Mouse (Mus musculus): ENCODE data around the gene Col4a1. TPM values are rescaled to one million over a fixed set of nuclear protein-coding genes. Genes with fewer than 3 reads are reported as not detected.

The Col4a1 gene
- polyA plus RNA-seq (2017; shearing (Covaris generic)), result 0.73 TPM

DNA sequence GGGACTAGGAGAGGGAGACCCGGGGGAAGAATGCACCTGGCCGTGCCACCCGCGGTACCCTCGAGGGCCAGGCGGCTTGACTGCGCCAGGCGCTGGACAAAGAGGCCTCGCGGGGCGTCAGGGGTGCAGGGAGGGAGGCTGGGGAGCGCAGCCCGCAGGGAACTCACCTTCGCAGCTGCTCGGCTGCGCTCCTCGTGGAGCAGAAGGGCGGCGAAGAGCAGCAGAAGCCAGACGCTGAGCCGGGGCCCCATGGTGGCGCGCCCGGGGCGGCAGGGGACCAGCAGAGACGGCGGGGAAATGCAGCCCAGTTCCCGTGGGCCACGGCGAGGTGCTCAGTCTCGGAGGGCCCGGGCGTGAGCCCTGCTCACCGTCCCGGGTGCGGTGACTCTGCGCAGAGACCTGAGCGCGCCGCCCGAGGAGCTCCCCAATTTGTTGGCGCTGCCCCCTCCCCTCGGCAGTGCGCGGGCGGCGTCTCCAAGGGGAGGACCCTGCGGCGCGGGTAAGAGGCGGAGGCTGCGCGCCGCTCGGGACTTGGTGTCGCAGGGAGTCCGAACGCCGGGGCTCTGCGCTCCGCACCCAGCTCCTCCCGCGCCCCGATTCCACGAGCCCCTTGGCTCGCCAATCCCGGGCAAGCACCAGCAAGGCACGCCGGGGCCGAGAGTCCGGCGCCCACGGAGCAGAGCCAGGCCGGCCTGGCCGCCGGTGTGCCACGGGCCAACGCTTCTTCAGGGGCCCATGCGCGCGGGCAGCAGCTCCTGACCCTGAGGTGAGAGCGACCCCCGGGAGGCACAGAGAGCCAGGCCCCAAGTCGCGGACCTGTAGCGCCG lies at the start of gene Col4a1, which contains the start of gene Col4a2:
Gene Col4a1, minus strand, starts transcription at position 478 of the 827 bp plus-strand sequence.
Gene Col4a2, plus strand, starts transcription at position 457 of the 827 bp plus-strand sequence.

Other genes with a start within 250 kb of the Col4a1 start
- gene Col4a2, start within 50 bp of the Col4a1 start, polyA plus RNA-seq (2017; shearing (Covaris generic)), result not detected
- 28.1 TPM for gene Rab20, start 165.9 kb upstream of the Col4a1 start, polyA plus RNA-seq (2017; shearing (Covaris generic))
- gene Naxd, start 184.7 kb upstream of the Col4a1 start, polyA plus RNA-seq (2017; shearing (Covaris generic)), result 39.4 TPM
- gene Cars2, start 238.0 kb upstream of the Col4a1 start, polyA plus RNA-seq (2017; shearing (Covaris generic)), result 34.4 TPM
- 54.8 TPM for gene Ing1, start 242.7 kb upstream of the Col4a1 start, polyA plus RNA-seq (2017; shearing (Covaris generic))